Mouse (Mus musculus) thymus, postnatal 36 days (tissue): ENCODE measurements at regions not wholly inside any gene's neighbourhood (a gene's known extent, or its start where the extent isn't known, plus 50 kb on each side); places are given as distances from the start of the nearest gene placed in this dataset.

Experiments used
- DNase-seq, 2 experiments: peaks; one replicate each; pipeline ENCODE4 v3.0.0; 2022; ENCODE audit warnings: mixed read lengths in 2 of 2

DNA sequence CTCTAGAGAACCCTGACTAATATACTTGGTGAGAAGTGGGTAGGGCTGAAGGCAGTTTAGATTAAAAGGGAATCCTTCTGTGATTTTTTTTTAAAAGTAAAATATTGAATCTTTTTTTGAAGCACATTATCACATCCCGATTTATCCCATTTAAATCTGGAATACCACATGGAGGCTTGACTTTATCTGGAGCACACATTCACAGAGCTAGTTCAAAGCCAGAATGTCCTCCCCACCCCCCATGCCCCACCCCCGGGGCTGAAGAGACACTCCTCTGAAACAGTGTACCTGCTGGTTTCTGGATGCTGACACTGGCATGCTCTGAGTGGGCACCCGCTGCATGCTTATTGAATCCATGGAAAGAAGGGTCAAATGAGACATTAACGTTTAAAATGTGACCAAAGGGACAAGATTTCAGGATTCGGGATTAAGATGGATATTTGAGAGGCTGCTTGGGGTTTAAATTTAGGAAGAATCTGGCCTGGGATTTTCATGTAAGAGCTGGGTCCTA, 382.0 kb upstream of the Slc30a5 start:
- DNase-seq: no peak

DNA sequence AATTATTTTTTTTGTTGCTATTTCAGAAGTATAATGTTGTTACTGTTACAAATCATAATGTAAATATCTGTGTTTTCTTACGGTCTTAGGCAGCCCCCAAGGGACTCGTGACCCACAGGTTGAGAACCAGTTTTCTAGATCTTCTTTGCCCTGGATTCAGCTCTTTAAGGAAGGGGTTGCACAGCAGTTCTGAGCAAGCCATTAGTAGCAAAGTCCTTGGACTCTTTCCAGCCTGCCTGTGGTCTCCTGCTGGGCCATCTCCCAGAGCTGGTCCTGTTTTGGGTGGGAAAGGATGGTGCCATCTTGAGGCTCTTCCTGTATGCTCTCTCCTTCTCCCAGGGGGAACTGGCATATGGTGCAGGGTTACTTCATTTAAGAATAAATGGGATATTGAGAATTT, 380.9 kb upstream of the Slc30a5 start:
- no peak for DNase-seq

DNA sequence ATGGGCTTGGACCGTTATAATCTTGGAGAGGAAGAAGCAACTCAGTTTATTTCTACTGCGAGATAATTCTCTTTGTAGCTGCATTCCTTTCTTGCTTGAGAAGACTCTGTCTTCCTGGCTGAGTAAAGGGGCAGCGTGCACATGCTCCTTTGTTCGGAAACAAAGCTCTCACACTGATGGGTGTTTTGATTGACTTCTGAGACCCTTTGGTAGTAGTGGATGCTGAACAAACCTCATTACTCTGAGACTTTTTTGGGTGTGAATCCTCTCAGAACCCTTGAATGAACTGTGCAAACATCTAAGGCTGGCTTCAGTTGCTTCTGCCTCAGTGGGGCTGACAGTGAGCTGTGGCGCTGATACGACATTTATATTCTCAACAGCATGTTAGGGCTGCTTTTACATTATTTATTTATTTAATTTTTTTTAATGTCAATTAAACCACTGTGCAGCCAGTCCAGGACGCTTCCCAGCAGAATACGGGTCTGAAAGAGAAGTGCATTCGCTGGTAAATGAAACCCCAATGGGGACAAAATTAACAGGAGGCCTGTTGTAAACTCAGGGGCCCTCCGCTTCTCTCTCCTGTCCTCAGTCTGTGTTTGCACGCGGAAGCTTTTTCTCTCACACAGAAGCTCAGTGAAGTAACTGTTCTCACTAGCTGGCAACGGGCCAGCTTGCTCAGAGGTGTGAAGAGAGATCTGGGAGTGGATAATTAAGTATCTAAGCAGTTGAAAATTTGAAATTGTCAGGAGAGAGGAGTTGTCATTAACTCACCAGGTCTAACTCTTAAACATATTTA, 380.1 kb upstream of the Slc30a5 start:
- DNase-seq: no peak

DNA sequence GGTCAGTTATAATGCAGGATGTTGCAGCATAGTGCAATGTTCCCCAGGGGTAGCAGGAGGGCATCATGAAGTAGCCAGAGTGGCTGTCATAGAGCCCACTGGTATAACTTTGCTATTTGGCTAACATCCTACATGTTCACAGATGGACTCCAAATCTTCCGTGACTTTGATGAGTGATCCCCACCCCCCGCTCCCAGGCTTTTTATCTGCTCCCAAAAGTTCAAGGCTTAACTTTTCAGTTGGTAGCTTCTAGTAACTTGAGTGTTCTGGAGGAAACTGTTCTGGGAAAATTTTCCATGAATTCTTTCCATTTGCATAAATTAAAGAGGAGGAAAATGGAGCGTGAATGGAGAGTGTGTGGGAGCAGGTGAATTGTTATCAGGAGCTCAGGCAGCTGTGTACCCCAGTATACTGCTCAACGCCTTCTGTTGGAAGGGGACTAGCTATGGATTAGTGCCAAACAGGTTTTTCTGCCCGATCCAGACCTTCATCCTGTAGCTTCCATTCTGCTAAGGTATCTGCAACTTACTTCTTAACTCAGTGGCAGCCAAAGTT, 379.2 kb upstream of the Slc30a5 start:
- no peak for DNase-seq

DNA sequence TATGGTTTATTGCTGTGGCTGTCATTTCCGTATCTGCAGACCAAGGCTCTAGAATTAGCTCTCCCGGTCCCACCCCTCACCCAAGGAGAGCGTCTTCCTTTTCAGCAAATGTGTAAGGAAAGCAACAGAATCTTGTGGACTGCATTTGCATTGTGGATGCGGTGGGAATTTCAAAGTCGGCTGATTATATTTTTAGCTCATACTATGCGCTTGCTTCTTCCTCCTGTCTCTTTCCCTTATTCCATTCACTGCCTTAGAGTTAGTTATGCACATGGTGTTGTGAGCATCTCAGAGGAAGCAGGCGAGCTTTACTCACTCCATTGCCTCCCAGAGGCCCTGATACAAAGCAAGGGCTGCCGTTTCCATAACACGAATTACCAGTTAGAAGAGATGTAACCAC, 375.6 kb upstream of the Slc30a5 start:
- DNase-seq: no peak

DNA sequence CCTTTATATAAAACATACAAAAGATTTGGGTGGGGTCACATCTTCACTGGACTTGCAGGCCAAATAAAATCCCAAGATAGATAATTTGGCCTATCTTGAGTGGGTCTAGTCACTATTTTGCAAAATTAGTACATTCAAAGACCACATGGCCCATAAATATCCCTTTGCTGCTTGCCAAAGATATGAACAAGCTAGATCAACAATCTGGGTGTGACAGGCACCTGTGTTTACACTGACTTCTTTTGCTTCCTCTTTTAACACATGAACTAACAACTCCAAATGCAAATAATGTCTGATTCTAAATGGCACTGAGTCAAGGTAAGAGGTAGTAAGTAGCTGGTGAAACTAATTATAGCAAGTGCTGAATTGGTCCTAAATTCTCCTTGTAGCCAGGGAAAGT, 370.2 kb upstream of the Slc30a5 start:
- DNase-seq: no peak

DNA sequence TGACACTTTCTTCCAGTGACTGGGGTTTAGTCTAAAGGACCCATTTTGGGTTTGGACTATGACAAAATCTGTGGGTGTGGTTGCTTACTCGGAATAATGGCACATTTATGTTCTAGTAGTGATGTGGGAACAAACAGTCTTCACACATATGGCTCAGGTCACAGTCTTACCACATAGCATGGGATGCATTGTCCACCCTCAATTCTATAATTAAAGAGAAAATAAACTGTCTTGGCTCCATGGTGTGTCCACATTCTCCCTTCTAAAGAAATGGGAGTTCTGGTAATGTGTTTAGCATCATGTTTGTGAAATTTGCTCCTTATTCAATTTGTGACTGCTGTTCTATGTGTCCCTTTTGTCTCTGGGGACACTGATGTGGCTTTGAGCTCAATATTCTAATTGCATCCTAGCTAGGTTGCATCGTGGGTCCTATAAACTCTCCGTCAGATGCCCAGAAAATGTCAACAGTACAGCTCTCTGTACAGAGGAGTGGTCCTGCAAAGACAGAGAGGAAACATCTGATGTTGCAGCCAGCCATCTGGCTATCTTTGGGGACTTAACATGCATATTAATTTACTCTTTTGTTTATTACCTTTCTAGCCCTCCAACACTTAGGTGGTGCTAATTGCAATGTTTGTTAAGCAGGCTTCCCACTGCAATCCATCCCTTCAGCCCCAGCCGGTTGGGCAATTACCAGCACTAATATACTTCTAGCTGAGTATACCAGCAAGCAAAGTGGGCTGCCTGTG, 369.5 kb upstream of the Slc30a5 start:
- no peak for DNase-seq

DNA sequence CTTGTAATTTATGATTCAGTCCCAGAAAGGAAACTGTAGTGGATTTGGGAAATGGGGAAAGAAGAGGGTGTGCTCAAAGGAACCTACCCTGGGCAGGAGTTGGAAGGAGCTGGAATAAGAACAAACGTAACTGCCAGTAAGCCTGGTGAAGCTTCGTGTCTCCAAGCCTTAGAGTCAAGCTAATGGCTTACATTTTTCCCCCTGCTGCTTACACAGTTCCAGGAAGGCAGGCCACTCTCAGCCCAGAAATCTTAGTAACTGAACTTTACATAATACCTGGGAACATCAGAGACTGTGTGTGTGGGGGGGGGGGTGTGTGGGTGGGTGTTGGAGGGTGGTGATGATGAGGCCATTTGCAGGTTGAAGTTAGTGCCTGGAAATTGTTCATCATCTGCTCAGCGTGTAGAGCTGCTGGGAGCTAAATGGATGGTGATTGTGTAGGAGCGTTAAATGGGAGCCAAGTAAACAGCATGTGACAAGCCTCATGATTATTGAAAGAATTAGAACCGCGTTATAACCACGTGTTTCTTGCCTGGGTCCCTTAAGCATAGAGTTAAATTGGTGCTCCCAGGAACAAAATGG, 357.1 kb upstream of the Slc30a5 start:
- DNase-seq: no peak

DNA sequence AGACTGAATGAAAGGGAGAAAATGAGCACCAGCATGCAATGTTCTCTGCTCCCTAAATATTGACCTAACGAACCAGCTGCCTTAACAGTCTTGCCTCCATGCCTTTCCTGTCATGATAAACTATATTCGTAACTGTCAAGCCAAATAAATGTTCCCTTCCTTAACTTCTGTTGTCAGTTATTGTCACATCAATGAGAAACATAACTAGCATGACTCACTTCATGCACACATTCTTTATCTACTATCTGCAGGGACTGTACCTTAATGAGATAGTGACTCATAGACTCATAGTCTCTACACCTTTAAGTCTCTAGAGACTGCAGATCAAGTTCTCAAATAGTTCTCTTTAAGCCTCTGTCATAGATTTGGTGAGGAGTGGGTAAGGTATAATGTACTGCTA, 349.2 kb upstream of the Slc30a5 start:
- DNase-seq: no peak

DNA sequence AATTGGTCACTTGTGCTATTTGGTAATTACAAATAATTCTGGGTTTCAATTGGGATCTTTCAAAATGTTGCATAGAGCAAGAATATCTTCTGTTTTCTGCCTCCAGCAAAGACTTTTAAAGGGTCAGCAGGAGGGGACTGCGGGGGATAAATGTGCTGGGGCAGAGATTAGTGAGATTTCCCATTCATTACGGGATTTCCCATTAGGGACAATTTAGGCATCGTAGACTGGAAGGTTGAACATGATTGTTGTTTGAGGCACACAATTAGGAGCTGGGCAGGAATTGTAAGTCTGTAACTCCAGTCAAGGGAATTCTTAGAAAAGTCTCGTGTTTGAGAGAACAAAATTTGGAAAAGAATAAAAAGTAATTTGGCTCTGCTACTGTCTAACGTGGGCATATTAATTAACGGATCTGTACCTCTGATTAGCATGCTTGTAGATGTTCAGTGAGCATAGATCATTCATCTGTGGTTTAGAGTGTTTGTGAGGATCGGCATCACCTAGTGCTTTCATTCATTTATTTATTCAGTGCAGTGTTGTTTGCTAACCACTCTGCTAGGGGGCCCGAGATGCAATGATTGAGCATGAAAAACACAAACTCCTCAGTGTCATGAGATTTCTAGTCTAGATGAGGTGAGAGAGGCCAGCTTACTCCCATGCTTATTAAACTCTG, 341.9 kb upstream of the Slc30a5 start:
- DNase-seq: no peak

DNA sequence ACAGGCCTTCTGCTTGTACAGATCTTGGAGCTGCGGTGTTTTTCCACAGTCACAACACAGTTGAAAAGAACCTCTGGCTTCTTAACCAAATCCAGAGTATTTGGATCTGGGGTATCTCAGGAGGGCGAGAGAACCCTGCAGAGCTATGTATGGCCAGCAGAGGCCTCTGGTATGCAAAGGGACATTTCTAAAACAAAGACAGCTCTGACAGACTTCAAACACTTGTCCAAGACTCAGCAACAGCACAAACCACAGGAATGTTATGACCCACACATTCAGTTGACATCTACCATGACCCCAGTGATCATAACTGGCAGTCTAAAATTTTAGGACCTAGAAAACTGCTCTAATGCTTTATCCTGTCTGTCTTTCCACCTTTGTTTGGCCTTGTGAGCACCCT, 328.5 kb upstream of the Slc30a5 start:
- no peak for DNase-seq

DNA sequence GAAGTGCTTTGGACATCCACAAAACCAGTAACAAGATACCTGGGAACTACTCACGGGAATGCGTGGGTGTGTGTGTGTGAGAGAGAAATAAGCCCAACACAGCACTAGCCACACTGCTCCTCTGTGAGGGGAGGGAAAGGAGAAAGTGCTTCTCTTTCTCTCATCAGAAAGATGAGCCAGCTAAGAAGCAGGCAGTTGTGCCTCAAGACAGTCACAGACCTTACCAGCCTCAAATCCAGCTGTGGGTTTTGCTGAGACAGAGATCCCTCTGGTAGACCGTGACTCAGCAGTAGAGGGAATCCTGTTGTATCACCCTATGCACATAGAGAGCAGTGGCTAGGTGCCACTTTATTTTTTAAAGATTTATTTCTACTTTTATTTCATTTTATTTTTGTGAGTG, 326.7 kb upstream of the Slc30a5 start:
- no peak for DNase-seq

DNA sequence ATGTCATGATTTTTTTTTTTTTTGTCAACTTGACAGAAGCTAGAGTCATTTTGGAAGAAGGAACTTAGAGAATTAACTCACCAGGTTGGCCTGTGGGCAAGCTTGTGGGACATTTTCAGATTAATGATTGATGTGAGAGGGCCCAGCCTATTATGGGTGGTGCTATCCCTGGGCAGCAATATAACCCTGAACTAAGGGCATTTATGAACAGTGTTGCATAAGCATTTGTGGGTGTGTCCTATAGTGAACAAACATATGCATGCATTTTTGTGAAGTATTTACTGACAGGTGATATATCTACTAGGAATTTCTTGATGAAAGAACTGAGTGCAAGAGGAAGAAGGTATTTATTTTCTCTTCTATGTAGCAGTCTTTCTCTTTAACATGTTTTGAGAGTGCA, 320.5 kb upstream of the Slc30a5 start:
- DNase-seq: no peak

DNA sequence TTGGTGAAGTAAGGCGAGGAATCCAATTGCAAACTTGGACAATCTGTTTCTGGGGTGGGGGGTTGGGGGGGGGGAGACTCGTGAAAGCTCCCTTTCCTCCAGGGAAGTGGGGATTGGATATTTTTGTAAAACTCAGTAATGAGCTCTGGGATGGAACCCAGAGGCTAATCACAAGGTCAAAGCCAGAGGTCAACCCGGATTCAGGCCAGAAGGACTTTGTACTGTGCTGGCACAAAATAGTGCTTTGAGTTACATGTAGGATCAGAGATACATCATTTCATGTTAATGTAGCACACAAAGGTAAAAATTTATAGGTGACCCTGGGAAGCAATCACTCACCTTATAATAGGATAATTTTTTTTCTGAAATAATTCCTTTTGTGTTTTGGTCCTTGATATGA, 309.5 kb upstream of the Slc30a5 start:
- DNase-seq: no peak

DNA sequence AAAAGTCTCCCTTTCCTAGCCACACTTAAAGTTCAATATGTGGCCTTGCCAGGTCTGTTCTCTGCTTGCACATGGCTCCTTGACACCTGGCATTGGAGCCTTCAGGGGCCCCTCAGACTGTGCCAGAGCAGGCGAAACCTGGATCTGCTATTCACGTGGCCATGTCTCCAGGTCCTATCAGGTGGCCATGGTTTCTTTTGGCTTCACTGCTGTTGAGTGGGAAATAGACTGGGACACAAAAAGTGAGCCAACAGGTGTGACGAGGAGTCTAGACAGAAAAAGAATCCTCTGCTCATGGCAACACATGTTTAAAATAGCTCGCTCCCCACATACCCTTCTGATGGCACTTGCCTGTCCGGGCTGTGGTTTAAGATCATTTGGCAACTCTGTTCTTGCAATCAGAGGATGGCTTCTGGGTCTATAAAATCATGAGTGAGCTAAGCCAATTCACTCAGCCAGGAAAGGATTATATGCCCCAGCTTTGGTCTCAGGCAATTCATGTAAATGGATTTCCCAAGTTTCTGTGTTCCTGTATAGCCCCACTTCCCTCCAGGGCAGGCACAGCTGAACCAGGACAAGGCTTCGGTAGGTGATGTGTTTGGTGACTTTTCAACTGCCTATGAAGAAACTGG, 309.0 kb upstream of the Slc30a5 start:
- DNase-seq: no peak

DNA sequence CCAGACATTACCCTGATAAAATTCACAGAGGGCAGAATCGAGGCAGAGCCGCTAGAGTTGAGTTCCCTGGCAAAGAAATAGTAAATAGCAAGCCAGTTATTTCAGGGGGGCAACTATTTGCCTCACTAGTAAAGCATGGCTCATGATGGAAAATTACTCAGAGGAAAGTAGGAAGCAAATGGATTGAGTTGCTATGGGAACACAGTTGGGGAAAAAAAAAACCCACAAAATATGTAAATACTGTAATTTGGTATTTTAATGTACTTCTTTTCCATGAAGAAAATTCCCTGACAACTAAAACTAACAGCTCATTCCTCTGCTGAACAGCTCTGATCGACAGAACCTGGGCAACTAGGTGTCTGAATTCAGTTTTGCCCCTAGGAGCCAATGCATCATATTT, 296.2 kb upstream of the Slc30a5 start:
- no peak for DNase-seq

DNA sequence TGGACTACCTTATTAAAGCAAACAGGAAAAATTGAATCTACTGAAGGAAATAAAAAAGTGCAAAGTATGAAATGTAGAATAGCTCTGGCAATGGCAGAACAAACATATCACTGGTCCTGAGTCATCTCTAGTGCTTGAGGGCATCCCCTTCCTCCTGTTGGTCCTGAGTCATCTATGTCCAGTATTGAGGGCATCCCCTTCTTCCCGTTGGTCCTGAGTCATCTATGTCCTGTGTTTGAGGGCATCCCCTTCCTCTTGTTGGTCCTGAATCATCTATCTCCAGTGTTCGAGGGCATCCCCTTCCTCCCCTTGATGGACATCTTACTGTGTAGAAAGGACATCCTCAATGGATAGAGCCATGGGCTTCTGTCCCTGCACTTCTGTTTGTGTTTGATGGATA, 294.6 kb upstream of the Slc30a5 start:
- no peak for DNase-seq

DNA sequence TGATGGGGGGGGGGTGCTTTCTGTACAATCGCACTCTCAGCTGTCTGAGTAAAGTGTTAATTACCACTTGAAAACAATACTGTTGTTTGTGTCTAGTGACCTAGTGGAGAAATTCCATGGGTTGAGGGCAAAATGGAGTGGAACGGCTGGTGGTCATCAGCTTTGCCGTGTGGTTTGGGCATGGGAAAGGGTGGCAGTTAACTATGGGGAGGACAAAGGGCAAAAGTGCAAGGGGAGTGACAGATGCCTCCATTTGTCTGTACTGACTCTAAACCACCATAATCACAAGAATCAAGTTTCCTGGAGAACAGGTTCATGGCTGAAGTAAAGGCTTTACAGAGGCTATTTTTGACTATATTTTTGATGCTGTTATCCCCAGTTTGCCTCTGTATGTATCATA, 294.0 kb upstream of the Slc30a5 start:
- DNase-seq: no peak

DNA sequence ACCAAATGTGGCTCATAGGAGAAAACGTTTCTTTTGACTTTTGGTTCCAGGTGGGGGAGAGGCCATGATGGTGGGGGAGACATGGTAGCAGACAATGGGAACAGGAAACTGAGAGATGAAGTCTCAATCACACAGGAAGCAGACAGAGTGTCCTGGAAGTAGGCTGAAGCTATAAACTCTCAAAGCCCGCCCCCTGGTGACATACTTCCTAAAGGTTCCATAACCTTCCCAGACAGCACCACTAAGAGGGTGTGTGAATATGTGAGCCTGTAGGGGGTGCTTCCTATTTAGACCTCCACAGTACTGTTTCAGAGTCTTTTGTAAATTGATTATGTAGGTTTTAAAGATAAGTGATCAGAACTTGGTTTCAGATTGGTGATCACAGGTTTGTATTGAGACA, 284.1 kb upstream of the Slc30a5 start:
- no peak for DNase-seq

DNA sequence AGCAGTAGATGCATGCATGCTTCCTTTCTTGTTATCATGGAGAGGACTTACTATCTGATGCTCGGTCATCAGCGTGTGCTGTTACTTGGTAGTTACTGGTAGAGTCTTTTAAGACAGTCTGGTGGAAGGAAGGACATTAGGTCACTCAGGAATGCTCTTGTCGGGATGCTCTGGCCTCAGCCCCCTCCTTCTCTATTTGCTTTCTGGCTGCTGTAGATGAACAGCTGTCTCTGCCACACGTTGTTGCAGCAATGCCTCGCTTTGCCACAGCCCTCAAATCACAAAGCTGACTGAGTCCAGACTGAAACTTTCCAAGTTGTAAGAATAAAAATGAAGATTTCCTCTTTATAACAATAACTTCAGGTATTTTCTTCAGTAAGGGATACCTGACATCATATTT, 282.1 kb upstream of the Slc30a5 start:
- no peak for DNase-seq

DNA sequence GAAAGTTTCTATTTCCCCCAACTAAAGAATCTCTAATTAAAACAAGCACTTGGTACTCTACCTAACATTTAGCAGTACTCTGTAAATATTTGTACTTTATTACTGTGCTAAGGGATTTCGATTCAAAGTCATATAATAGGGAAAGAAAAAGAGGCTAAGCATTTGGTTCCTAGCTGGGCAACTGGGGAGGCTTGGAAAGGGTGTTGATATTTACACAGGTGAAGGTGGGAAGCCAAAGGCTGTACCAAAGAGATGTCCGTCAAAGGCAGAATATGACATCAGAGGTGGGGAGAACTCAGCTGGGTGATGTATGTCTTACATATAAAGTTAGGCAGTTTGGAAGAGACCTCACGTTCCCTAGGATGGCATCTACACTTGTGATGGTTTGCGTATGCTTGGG, 278.9 kb upstream of the Slc30a5 start:
- no peak for DNase-seq

DNA sequence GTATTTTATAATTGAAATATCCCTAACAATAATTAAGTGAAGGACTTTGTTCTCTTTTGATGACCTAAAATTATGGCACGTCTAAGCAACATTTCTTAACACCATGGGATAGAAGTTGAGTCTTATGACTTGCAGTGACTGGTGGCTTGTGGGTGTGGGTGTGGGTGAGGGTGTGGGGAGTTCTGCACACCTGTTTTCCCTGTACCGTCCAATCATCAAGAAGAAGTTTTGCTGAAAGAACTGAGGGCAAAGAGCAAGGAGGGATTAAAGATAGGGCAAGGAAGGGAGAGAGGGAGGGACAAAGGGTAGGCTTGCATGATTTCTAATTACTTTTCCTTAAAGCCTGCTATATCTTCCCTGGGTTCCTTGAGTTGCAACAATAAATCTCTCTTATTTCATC, 278.5 kb upstream of the Slc30a5 start:
- DNase-seq: no peak

DNA sequence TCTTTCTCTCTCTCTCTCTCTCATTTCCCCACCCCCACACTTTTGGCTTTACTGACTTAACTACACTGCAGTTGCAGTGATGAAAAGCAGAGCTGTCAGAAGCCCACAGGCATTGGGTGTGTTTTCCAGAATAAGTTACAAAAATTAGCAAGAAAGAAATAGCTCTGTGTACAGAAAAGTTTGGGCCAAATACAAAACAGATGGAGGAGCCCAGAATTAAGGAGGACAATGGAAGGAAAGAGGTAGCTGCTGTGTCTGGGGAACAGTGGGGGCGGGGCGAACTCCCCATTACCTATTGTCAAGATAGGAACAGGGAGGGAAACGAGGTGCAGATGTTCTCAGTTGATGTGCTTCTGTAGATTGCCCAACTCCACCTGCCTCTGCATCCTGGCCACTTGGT, 267.4 kb upstream of the Slc30a5 start:
- no peak for DNase-seq
